Mouse (Mus musculus) C2C12 (cell line): Measurements from ENCODE around the gene Cplx3. TPM values are rescaled to one million over a fixed set of nuclear protein-coding genes. Genes with fewer than 3 reads are reported as not detected.

Experiments used
- H3K27me3 ChIP-seq: one replicate; pipeline ENCODE4 v1.6.1; 2011; ENCODE audit not compliant: control insufficient read depth, insufficient read depth, insufficient read length
- H3K36me3 ChIP-seq: one replicate; pipeline ENCODE4 v1.6.1; 2011; ENCODE audit not compliant: control insufficient read depth, insufficient read depth
- H3K4me3 ChIP-seq: one replicate; pipeline ENCODE4 v1.5.1; 2011; ENCODE audit warnings: mild to moderate bottlenecking, control low read depth; ENCODE audit not compliant: poor library complexity, insufficient read depth, severe bottlenecking
- H3K79me2 ChIP-seq: one replicate; pipeline ENCODE4 v1.6.1; 2011; ENCODE audit not compliant: control insufficient read depth, insufficient read depth
- H3K79me3 ChIP-seq: one replicate; pipeline ENCODE4 v1.6.1; 2011; ENCODE audit warnings: low read depth, control low read depth
- H3ac ChIP-seq: one replicate; pipeline ENCODE3; 2011; ENCODE audit warnings: low read depth; ENCODE audit not compliant: control insufficient read depth, insufficient read length
- CEBPB ChIP-seq: IDR thresholded peaks from one replicate; pipeline ENCODE4 v1.6.1; 2011; ENCODE audit warnings: low read depth, mild to moderate bottlenecking, control low read depth, moderate library complexity
- CTCF ChIP-seq: IDR thresholded peaks from one replicate; pipeline ENCODE4 v1.5.1; 2011; ENCODE audit not compliant: control insufficient read depth, insufficient read depth, insufficient read length
- FOSL1 ChIP-seq: IDR thresholded peaks from one replicate; pipeline ENCODE4 v1.8.0; 2011; ENCODE audit warnings: mild to moderate bottlenecking, low read length; ENCODE audit not compliant: poor library complexity, insufficient read depth, severe bottlenecking
- MAX ChIP-seq: IDR thresholded peaks from one replicate; pipeline ENCODE4 v1.6.1; 2011; ENCODE audit warnings: mild to moderate bottlenecking, control low read depth
- MYOD1 ChIP-seq: IDR thresholded peaks from one replicate; pipeline ENCODE4 v1.6.1; 2011; ENCODE audit warnings: low read depth; ENCODE audit not compliant: control insufficient read depth, insufficient read length
- MYOG ChIP-seq: IDR thresholded peaks from one replicate; pipeline ENCODE4 v1.6.1; 2011; ENCODE audit not compliant: control insufficient read depth, insufficient read length; ENCODE audit errors: extremely low read depth
- USF1 ChIP-seq: IDR thresholded peaks from one replicate; pipeline ENCODE4 v1.6.1; 2011; ENCODE audit warnings: low read depth, mild to moderate bottlenecking, control low read depth, moderate library complexity
- polyA plus RNA-seq: library from polyadenylated mRNA; unstranded; fragments of >200 nt; fragmentation: generic; extraction: Trizol; gene quantifications from one replicate; pipeline ENCODE4 v1.2.1, GENCODE M21; 2012; ENCODE audit warnings: missing spikeins

The Cplx3 gene
- polyA plus RNA-seq, 1 experiment: 0.06 TPM

- no peak overlapping the region for H3ac ChIP-seq
- no peak overlapping the region for H3K4me3 ChIP-seq
- no peaks in the 10 kb centered on the region for H3K79me3 ChIP-seq
- no peaks in the 10 kb centered on the region for H3K79me2 ChIP-seq
- no peaks in the 10 kb centered on the region for H3K36me3 ChIP-seq
- no peaks in the 10 kb centered on the region for H3K27me3 ChIP-seq
- TF ChIP-seq USF1 (no peak), MYOD1 (no peak), MYOG (no peak), CEBPB (no peak), FOSL1 (no peak), CTCF (no peak), MAX (no peak)
These were observed 4.3 kb upstream of the Cplx3 start for GRCm38 (mm10) chr9:57610359-57610826.

GRCm38 (mm10) chr9:57609803-57610202, 3.7 kb upstream of the Cplx3 start:
- Histone ChIP-seq H3K36me3 (no peaks in the 10 kb centered on the region), H3K79me3 (no peaks in the 10 kb centered on the region), H3K4me3 (no peak overlapping the region), H3K27me3 (no peaks in the 10 kb centered on the region), H3ac (no peak overlapping the region), H3K79me2 (no peaks in the 10 kb centered on the region)
- TF ChIP-seq MYOG (no peak), CEBPB (no peak), MYOD1 (no peak), FOSL1 (no peak), MAX (no peak), CTCF (no peak), USF1 (no peak)

- Histone ChIP-seq H3ac (no peak overlapping the region), H3K79me2 (peaks cover 8% of the 10 kb centered on the region), H3K27me3 (no peaks in the 10 kb centered on the region), H3K4me3 (no peak overlapping the region), H3K36me3 (peaks cover 3% of the 10 kb centered on the region), H3K79me3 (no peaks in the 10 kb centered on the region)
- no peak for TF ChIP-seq CTCF
- no peak for TF ChIP-seq CEBPB
- no peak for TF ChIP-seq USF1
- TF ChIP-seq MYOG: no peak
- no peak for TF ChIP-seq MAX
- no peak for TF ChIP-seq FOSL1
These were observed 578 bp downstream of the Cplx3 start for GRCm38 (mm10) chr9:57605503-57605902.

GRCm38 (mm10) chr9:57604875-57605274, 1.2 kb downstream of the Cplx3 start:
- no peak for TF ChIP-seq USF1

GRCm38 (mm10) chr9:57602098-57602497, 4.0 kb downstream of the Cplx3 start:
- peak; percentile 70 for TF ChIP-seq USF1
- no peak for TF ChIP-seq FOSL1
- Histone ChIP-seq H3ac (no peak overlapping the region), H3K27me3 (no peaks in the 10 kb centered on the region), H3K4me3 (no peak overlapping the region), H3K36me3 (peaks cover 3% of the 10 kb centered on the region), H3K79me3 (no peaks in the 10 kb centered on the region), H3K79me2 (peaks cover 8% of the 10 kb centered on the region)

More at GRCm38 (mm10) chr9:57604875-57605274, 1.2 kb downstream of the Cplx3 start:
- H3K79me3 ChIP-seq: no peaks in the 10 kb centered on the region
- no peak overlapping the region for H3K4me3 ChIP-seq
- peaks cover 3% of the 10 kb centered on the region for H3K36me3 ChIP-seq
- peaks cover 8% of the 10 kb centered on the region for H3K79me2 ChIP-seq
- H3K27me3 ChIP-seq: no peaks in the 10 kb centered on the region
- H3ac ChIP-seq: no peak overlapping the region

GRCm38 (mm10) chr9:57601353-57601706, 4.8 kb downstream of the Cplx3 start:
- no peaks in the 10 kb centered on the region for H3K79me3 ChIP-seq
- H3K36me3 ChIP-seq: peaks cover 7% of the 10 kb centered on the region
- H3K27me3 ChIP-seq: no peaks in the 10 kb centered on the region
- peaks cover 8% of the 10 kb centered on the region for H3K79me2 ChIP-seq
- no peak overlapping the region for H3ac ChIP-seq
- no peak overlapping the region for H3K4me3 ChIP-seq
- TF ChIP-seq MYOG (no peak), MAX (no peak), CEBPB (no peak), MYOD1 (peak; percentile 96)
